Mouse (Mus musculus): ENCODE measurements around the gene Spata2. TPM values are rescaled to one million over a fixed set of nuclear protein-coding genes. Genes with fewer than 3 reads are reported as not detected.

The Spata2 gene
- polyA plus RNA-seq, 1 experiment, result 30.5 TPM

- TF ChIP-seq SRF (IDR thresholded peaks at IDR 0.05; ENCODE audit: control insufficient read depth, insufficient read length, low read depth), result no peak
- no peak for TF ChIP-seq TCF12 (IDR thresholded peaks at IDR 0.05; ENCODE audit: insufficient read depth, poor library complexity, severe bottlenecking)
- TF ChIP-seq POLR2A (IDR thresholded peaks at IDR 0.05; ENCODE audit: insufficient read length, low read depth), result no peak
- no peak for TF ChIP-seq POLR2AphosphoS2 (IDR thresholded peaks at IDR 0.05; ENCODE audit: insufficient read length, low read depth)
- TF ChIP-seq MAX (IDR thresholded peaks at IDR 0.05; ENCODE audit: low read depth), result no peak
- TF ChIP-seq USF1 (IDR thresholded peaks at IDR 0.05; ENCODE audit: low read depth), result no peak
- TF ChIP-seq REST (IDR thresholded peaks at IDR 0.05; ENCODE audit: insufficient read depth, insufficient read length), result no peak
- no peak for TF ChIP-seq MYOG (IDR thresholded peaks at IDR 0.05; ENCODE audit: control insufficient read depth in 1 of 3, insufficient read depth in 1 of 3, insufficient read length in 2 of 3, low read depth in 2 of 3)
- TF ChIP-seq MYOD1 (IDR thresholded peaks at IDR 0.05; ENCODE audit: control insufficient read depth in 1 of 3, insufficient read length in 2 of 3, low read depth in 2 of 3), result no peak
- no peak for TF ChIP-seq TCF3 (IDR thresholded peaks at IDR 0.05; ENCODE audit: insufficient read length, low read depth)
- no peak for TF ChIP-seq E2F4 (IDR thresholded peaks at IDR 0.05; ENCODE audit: insufficient read depth)
- no peak for TF ChIP-seq CEBPB (IDR thresholded peaks at IDR 0.05; ENCODE audit: insufficient read depth, poor library complexity, severe bottlenecking)
- Histone ChIP-seq H3K4me2 (ENCODE audit: low read depth) (no peak overlapping the region), H3K36me3 (ENCODE audit: control insufficient read depth, insufficient read depth) (peaks cover 30% of the 10 kb centered on the region), H3K27me3 (ENCODE audit: control insufficient read depth, insufficient read depth, insufficient read length) (no peaks in the 10 kb centered on the region), H3K4me3 (no peak overlapping the region), H3ac (ENCODE audit: control insufficient read depth, insufficient read length) (no peak overlapping the region), H3K79me2 (ENCODE audit: control insufficient read depth, insufficient read depth) (no peaks in the 10 kb centered on the region)
Observed at GRCm38 (mm10) chr2:167519606-167520252, 27.0 kb upstream of the Spata2 start.

GRCm38 (mm10) chr2:167515688-167516087 lies 23.0 kb upstream of the Spata2 start:
- Histone ChIP-seq H3K36me3 (ENCODE audit: control insufficient read depth, insufficient read depth) (peaks cover 53% of the 10 kb centered on the region), H3K4me3 (no peak overlapping the region), H3K79me2 (ENCODE audit: control insufficient read depth, insufficient read depth) (no peaks in the 10 kb centered on the region), H3K4me2 (ENCODE audit: low read depth) (no peak overlapping the region), H3K27me3 (ENCODE audit: control insufficient read depth, insufficient read depth, insufficient read length) (no peaks in the 10 kb centered on the region), H3ac (ENCODE audit: control insufficient read depth, insufficient read length) (no peak overlapping the region)
- TF ChIP-seq POLR2A (IDR thresholded peaks at IDR 0.05; ENCODE audit: insufficient read length, low read depth) (no peak), SRF (IDR thresholded peaks at IDR 0.05; ENCODE audit: control insufficient read depth, insufficient read length, low read depth) (no peak), MAX (IDR thresholded peaks at IDR 0.05; ENCODE audit: low read depth) (no peak), MYOD1 (IDR thresholded peaks at IDR 0.05; ENCODE audit: control insufficient read depth in 1 of 3, insufficient read length in 2 of 3, low read depth in 2 of 3) (no peak), E2F4 (IDR thresholded peaks at IDR 0.05; ENCODE audit: insufficient read depth) (no peak), CEBPB (IDR thresholded peaks at IDR 0.05; ENCODE audit: insufficient read depth, poor library complexity, severe bottlenecking) (no peak), TCF3 (IDR thresholded peaks at IDR 0.05; ENCODE audit: insufficient read length, low read depth) (no peak), USF1 (IDR thresholded peaks at IDR 0.05; ENCODE audit: low read depth) (no peak), TCF12 (IDR thresholded peaks at IDR 0.05; ENCODE audit: insufficient read depth, poor library complexity, severe bottlenecking) (no peak), REST (IDR thresholded peaks at IDR 0.05; ENCODE audit: insufficient read depth, insufficient read length) (no peak), MYOG (IDR thresholded peaks at IDR 0.05; ENCODE audit: control insufficient read depth in 1 of 3, insufficient read depth in 1 of 3, insufficient read length in 2 of 3, low read depth in 2 of 3) (no peak), POLR2AphosphoS2 (IDR thresholded peaks at IDR 0.05; ENCODE audit: insufficient read length, low read depth) (no peak)

- peaks cover 1% of the 10 kb centered on the region for H3K79me2 ChIP-seq (ENCODE audit: control insufficient read depth, insufficient read depth)
- no peak overlapping the region for H3K4me2 ChIP-seq (ENCODE audit: low read depth)
- H3K36me3 ChIP-seq (ENCODE audit: control insufficient read depth, insufficient read depth), result peaks cover 53% of the 10 kb centered on the region
- H3K27me3 ChIP-seq (ENCODE audit: control insufficient read depth, insufficient read depth, insufficient read length), result no peaks in the 10 kb centered on the region
- TF ChIP-seq POLR2AphosphoS2 (IDR thresholded peaks at IDR 0.05; ENCODE audit: insufficient read length, low read depth) (no peak), MYOD1 (IDR thresholded peaks at IDR 0.05; ENCODE audit: control insufficient read depth in 1 of 3, insufficient read length in 2 of 3, low read depth in 2 of 3) (no peak), E2F4 (IDR thresholded peaks at IDR 0.05; ENCODE audit: insufficient read depth) (no peak), MYOG (IDR thresholded peaks at IDR 0.05; ENCODE audit: control insufficient read depth in 1 of 3, insufficient read depth in 1 of 3, insufficient read length in 2 of 3, low read depth in 2 of 3) (no peak), CEBPB (IDR thresholded peaks at IDR 0.05; ENCODE audit: insufficient read depth, poor library complexity, severe bottlenecking) (no peak), TCF3 (IDR thresholded peaks at IDR 0.05; ENCODE audit: insufficient read length, low read depth) (no peak), SRF (IDR thresholded peaks at IDR 0.05; ENCODE audit: control insufficient read depth, insufficient read length, low read depth) (no peak), MAX (IDR thresholded peaks at IDR 0.05; ENCODE audit: low read depth) (no peak)
- H3K4me3 ChIP-seq, result no peak overlapping the region
- no peak overlapping the region for H3ac ChIP-seq (ENCODE audit: control insufficient read depth, insufficient read length)
Observed at GRCm38 (mm10) chr2:167514641-167515040, 22.0 kb upstream of the Spata2 start.

GRCm38 (mm10) chr2:167512970-167513369 lies 20.3 kb upstream of the Spata2 start:
- Histone ChIP-seq H3ac (ENCODE audit: control insufficient read depth, insufficient read length) (no peak overlapping the region), H3K79me2 (ENCODE audit: control insufficient read depth, insufficient read depth) (peaks cover 15% of the 10 kb centered on the region), H3K36me3 (ENCODE audit: control insufficient read depth, insufficient read depth) (peaks cover 54% of the 10 kb centered on the region), H3K4me2 (ENCODE audit: low read depth) (no peak overlapping the region), H3K27me3 (ENCODE audit: control insufficient read depth, insufficient read depth, insufficient read length) (no peaks in the 10 kb centered on the region), H3K4me3 (no peak overlapping the region)
- no peak for TF ChIP-seq CEBPB (IDR thresholded peaks at IDR 0.05; ENCODE audit: insufficient read depth, poor library complexity, severe bottlenecking)
- TF ChIP-seq REST (IDR thresholded peaks at IDR 0.05; ENCODE audit: insufficient read depth, insufficient read length), result no peak
- no peak for TF ChIP-seq SRF (IDR thresholded peaks at IDR 0.05; ENCODE audit: control insufficient read depth, insufficient read length, low read depth)
- no peak for TF ChIP-seq MYOD1 (IDR thresholded peaks at IDR 0.05; ENCODE audit: control insufficient read depth in 1 of 3, insufficient read length in 2 of 3, low read depth in 2 of 3)
- TF ChIP-seq TCF3 (IDR thresholded peaks at IDR 0.05; ENCODE audit: insufficient read length, low read depth), result no peak

- Histone ChIP-seq H3ac (ENCODE audit: control insufficient read depth, insufficient read length) (no peak overlapping the region), H3K4me2 (ENCODE audit: low read depth) (no peak overlapping the region), H3K79me2 (ENCODE audit: control insufficient read depth, insufficient read depth) (peaks cover 20% of the 10 kb centered on the region), H3K27me3 (ENCODE audit: control insufficient read depth, insufficient read depth, insufficient read length) (no peaks in the 10 kb centered on the region), H3K4me3 (no peak overlapping the region), H3K36me3 (ENCODE audit: control insufficient read depth, insufficient read depth) (peaks cover 48% of the 10 kb centered on the region)
- no peak for TF ChIP-seq USF1 (IDR thresholded peaks at IDR 0.05; ENCODE audit: low read depth)
- no peak for TF ChIP-seq POLR2AphosphoS2 (IDR thresholded peaks at IDR 0.05; ENCODE audit: insufficient read length, low read depth)
- no peak for TF ChIP-seq MYOG (IDR thresholded peaks at IDR 0.05; ENCODE audit: control insufficient read depth in 1 of 3, insufficient read depth in 1 of 3, insufficient read length in 2 of 3, low read depth in 2 of 3)
Observed at GRCm38 (mm10) chr2:167512365-167512764, 19.7 kb upstream of the Spata2 start.
